Mouse (Mus musculus) limb, embryonic 14.5 days (tissue): ENCODE results near the gene Pdgfra. TPM values are rescaled to one million over a fixed set of nuclear protein-coding genes. Genes with fewer than 3 reads are reported as not detected.

Experiments used
- ATAC-seq: fragments of 200-750 bp; cut with Nextera tagmentation; 2 replicates; pipeline ENCODE4 v1.8.0; 2017; ENCODE audit warnings: low read depth, moderate number of reproducible peaks, moderate TSS enrichment; ENCODE audit not compliant: low FRiP score
- DNase-seq: peaks from one replicate; pipeline ENCODE4 v3.0.0-alpha.2; 2015; ENCODE audit warnings: low spot score
- H3K27ac ChIP-seq: fragments of 300-500 bp; sonication (generic); replicated peaks from 2 replicates; pipeline ENCODE4 v1.5.1; 2014; ENCODE audit warnings: low read depth, mild to moderate bottlenecking, low read length, moderate library complexity, mixed read lengths
- H3K27me3 ChIP-seq: fragments of 300-500 bp; sonication (generic); 2 replicates; pipeline ENCODE4 v1.6.1; 2014; ENCODE audit warnings: low read length, mixed read lengths; ENCODE audit not compliant: control insufficient read depth, insufficient read depth
- H3K36me3 ChIP-seq: fragments of 300-500 bp; sonication (generic); 2 replicates; pipeline ENCODE4 v1.6.1; 2014; ENCODE audit warnings: mild to moderate bottlenecking, low read length, moderate library complexity, mixed read lengths; ENCODE audit not compliant: control insufficient read depth, insufficient read depth
- H3K4me1 ChIP-seq: fragments of 300-500 bp; sonication (generic); 2 replicates; pipeline ENCODE4 v1.6.1; 2014; ENCODE audit warnings: antibody characterized with exemption, low read length, mixed read lengths; ENCODE audit not compliant: control insufficient read depth, insufficient read depth
- H3K4me2 ChIP-seq: fragments of 300-500 bp; sonication (generic); replicated peaks from 2 replicates; pipeline ENCODE4 v1.6.1; 2014; ENCODE audit warnings: low read depth, mild to moderate bottlenecking, low read length, moderate library complexity; ENCODE audit not compliant: severe bottlenecking
- H3K4me3 ChIP-seq: fragments of 300-500 bp; sonication (generic); replicated peaks from 2 replicates; pipeline ENCODE4 v1.5.1; 2014; ENCODE audit warnings: low read length
- H3K9ac ChIP-seq: fragments of 300-500 bp; sonication (generic); 2 replicates; pipeline ENCODE4 v1.6.1; 2014; ENCODE audit warnings: mild to moderate bottlenecking, low read depth, low read length, moderate library complexity; ENCODE audit not compliant: severe bottlenecking
- H3K9me3 ChIP-seq: fragments of 300-500 bp; sonication (generic); 2 replicates; pipeline ENCODE4 v1.6.1; 2016; ENCODE audit warnings: low read length; ENCODE audit not compliant: control insufficient read depth
- POLR2A ChIP-seq: fragments of 200-500 bp; IDR thresholded peaks from 2 replicates; pipeline ENCODE4 v1.8.0; 2012; ENCODE audit warnings: inconsistent platforms, mild to moderate bottlenecking, moderate library complexity, borderline replicate concordance; ENCODE audit not compliant: insufficient read depth, insufficient read length; ENCODE audit errors: extremely low read depth
- WGBS: fragments of 180-500 bp; shearing (Covaris S2); extraction: QIAGEN DNeasy Blood & Tissue Kit; methylation state at CpG from one replicate; pipeline ENCODE4 v1.1.7; 2014; 5-methylcytosine and 5-hydroxymethylcytosine counted together
- polyA plus RNA-seq, 2 experiments: library from polyadenylated mRNA; depleted of rRNA in 1 of 2; stranded (reverse) in 1 of 2; unstranded in 1 of 2; fragments of >200 nt; fragmentation: Nextera tagmentation in 1 of 2; extraction: Ambion mirVana in 1 of 2; gene quantifications; 2 replicates each; pipeline versions ENCODE4 v1.2.1 to v1.2.3; 2012 to 2014

Gene Pdgfra
- polyA plus RNA-seq, 2 experiments: 115 to 122 TPM

DNA sequence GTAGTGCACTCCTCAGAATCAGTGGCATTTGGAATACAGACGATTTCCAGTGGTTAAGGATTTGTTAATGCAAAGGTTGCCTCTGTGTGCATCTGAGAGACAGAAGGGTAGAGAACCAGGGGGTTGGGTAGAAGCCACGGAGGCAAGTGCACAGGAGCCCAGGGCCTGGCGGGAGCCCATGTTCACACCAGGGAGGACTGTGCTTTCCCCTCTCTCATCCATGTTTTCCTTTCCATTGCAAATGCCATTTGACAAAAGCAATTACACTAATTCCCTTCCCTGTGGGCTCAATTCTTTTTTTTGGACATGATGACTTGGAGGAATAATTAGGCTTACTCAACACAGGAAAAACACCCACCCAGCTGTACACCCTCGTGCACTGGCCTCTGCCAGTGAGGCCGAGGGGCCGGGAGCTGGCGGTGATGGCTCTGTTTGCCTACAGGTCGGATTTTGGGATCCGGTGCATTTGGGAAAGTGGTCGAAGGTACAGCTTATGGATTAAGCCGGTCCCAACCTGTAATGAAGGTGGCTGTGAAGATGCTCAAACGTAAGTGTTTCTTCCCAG, 27.7 kb downstream of the Pdgfra start:
- no peak for ATAC-seq

DNA sequence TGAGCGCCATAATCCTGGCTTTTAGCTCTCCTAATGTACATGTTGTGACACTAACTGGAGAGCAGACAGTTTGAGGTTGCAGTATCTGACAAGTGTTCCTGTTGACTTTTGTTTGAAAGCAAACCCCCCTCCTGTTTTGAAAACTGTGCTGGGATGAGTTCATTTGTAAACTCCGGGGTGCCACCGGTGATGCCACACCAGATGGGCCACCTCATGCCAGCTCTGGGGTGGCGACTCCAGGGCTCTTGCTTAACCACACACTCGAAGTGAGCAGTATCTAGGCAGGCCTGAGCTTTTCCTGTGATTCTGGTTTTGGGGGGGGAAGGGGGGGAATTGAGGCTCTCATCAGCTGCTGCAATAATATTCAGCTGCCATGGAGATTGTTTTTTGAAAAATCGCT, 31.6 kb downstream of the Pdgfra start:
- no peak overlapping the region for H3K27ac ChIP-seq
- no peaks in the 10 kb centered on the region for H3K27me3 ChIP-seq
- ATAC-seq: no peak
- TF ChIP-seq POLR2A: no peak
- H3K9me3 ChIP-seq: no peaks in the 10 kb centered on the region
- WGBS: 88% methylated on average over 6 of the region's 6 CpGs
- DNase-seq: no peak
- no peak overlapping the region for H3K4me2 ChIP-seq
- no peak overlapping the region for H3K9ac ChIP-seq
- H3K4me1 ChIP-seq: no peaks in the 10 kb centered on the region
- H3K36me3 ChIP-seq: peaks cover 99% of the 10 kb centered on the region
- H3K4me3 ChIP-seq: no peak overlapping the region

More for the DNA sequence above, 27.7 kb downstream of the Pdgfra start:
- Histone ChIP-seq H3K9ac (no peak overlapping the region), H3K36me3 (peaks cover 98% of the 10 kb centered on the region), H3K4me2 (no peak overlapping the region), H3K27ac (no peak overlapping the region), H3K4me3 (no peak overlapping the region), H3K27me3 (no peaks in the 10 kb centered on the region), H3K9me3 (no peaks in the 10 kb centered on the region), H3K4me1 (no peaks in the 10 kb centered on the region)
- WGBS: 90% methylated on average over 12 of the region's 12 CpGs
- DNase-seq: no peak
- no peak for TF ChIP-seq POLR2A

DNA sequence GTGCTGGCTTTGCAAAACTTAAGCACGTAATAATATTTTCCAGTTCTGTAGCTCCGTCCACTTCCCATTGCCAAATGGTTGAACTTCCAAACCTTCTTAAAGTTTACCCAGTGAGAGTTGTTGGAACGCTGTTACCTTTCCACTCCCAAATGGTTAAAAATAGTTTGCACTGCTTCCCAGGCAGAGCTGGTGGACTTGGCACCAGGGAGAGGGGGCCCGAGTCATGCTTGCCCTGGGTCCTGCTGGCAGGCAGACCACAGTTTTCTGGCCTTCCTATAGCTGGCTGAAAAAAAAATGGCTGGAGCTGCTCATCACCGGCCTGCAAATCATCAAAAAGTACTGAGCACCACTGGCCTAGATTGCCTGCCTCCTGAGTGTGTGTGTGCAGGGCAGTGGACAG, 32.0 kb downstream of the Pdgfra start:
- TF ChIP-seq POLR2A: no peak

DNA sequence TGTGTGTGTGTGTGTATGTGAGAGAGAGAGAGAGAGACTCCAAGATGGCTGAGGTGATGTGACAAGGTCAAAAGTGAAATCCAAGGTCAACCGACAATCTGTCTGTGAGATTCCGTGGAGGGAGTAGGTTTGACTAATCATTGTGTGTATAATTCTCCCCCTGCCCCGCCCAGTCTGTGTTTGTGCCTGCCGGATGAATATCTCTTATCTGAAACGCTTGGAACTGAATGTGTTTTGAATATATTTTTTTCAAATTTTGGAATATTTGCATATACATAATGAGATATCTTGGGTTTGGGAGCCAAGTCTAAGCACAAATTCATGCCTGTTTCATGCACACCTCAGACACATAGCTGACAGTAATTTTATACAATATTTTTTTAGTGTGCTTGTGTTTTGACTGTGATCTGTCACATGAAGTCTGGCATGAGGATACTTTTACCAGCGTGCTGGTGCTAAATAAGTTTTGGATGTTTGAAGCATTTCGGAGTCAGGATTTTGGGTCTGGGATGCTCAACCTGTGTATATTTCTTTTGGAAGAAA, 32.7 kb downstream of the Pdgfra start:
- H3K4me3 ChIP-seq: no peak overlapping the region
- DNase-seq (no peak), ATAC-seq (no peak)
- peaks cover 99% of the 10 kb centered on the region for H3K36me3 ChIP-seq
- H3K4me1 ChIP-seq: no peaks in the 10 kb centered on the region
- no peaks in the 10 kb centered on the region for H3K9me3 ChIP-seq
- TF ChIP-seq POLR2A: no peak
- no peaks in the 10 kb centered on the region for H3K27me3 ChIP-seq
- 88% methylated on average over 7 of the region's 7 CpGs for WGBS
- no peak overlapping the region for H3K4me2 ChIP-seq
- H3K27ac ChIP-seq: no peak overlapping the region
- H3K9ac ChIP-seq: no peak overlapping the region

More for the DNA sequence above, 32.0 kb downstream of the Pdgfra start:
- H3K36me3 ChIP-seq: peaks cover 99% of the 10 kb centered on the region
- DNase-seq (no peak), ATAC-seq (no peak)
- H3K9me3 ChIP-seq: no peaks in the 10 kb centered on the region
- H3K4me3 ChIP-seq: no peak overlapping the region
- H3K4me2 ChIP-seq: no peak overlapping the region
- WGBS: 76% methylated on average over 5 of the region's 5 CpGs
- H3K27me3 ChIP-seq: no peaks in the 10 kb centered on the region
- H3K27ac ChIP-seq: no peak overlapping the region
- H3K9ac ChIP-seq: no peak overlapping the region
- no peaks in the 10 kb centered on the region for H3K4me1 ChIP-seq

DNA sequence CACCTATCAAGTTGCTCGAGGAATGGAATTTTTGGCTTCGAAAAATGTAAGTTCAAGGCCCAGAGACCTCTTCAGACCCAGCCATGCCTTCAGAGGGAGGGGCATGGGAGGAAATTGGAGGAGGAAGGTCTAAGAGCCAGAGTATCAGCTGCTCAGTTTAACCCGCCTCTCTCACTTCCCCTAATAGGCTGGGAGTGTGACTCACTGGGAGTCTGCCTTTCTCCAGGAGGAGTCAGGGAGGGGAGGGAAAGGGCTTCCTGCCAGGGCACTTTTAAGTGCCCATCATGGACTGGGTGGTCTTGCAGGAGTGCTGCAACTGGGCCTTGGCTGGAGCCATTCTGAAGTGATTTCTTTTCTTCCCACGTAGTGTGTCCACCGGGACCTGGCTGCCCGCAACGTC, 33.5 kb downstream of the Pdgfra start:
- H3K4me1 ChIP-seq: no peaks in the 10 kb centered on the region
- H3K4me2 ChIP-seq: no peak overlapping the region
- H3K27ac ChIP-seq: no peak overlapping the region
- H3K27me3 ChIP-seq: no peaks in the 10 kb centered on the region
- H3K9me3 ChIP-seq: no peaks in the 10 kb centered on the region
- no peak overlapping the region for H3K9ac ChIP-seq
- DNase-seq (no peak), ATAC-seq (no peak)
- 81% methylated on average over 7 of the region's 7 CpGs for WGBS
- no peak overlapping the region for H3K4me3 ChIP-seq
- no peak for TF ChIP-seq POLR2A
- peaks cover 99% of the 10 kb centered on the region for H3K36me3 ChIP-seq

DNA sequence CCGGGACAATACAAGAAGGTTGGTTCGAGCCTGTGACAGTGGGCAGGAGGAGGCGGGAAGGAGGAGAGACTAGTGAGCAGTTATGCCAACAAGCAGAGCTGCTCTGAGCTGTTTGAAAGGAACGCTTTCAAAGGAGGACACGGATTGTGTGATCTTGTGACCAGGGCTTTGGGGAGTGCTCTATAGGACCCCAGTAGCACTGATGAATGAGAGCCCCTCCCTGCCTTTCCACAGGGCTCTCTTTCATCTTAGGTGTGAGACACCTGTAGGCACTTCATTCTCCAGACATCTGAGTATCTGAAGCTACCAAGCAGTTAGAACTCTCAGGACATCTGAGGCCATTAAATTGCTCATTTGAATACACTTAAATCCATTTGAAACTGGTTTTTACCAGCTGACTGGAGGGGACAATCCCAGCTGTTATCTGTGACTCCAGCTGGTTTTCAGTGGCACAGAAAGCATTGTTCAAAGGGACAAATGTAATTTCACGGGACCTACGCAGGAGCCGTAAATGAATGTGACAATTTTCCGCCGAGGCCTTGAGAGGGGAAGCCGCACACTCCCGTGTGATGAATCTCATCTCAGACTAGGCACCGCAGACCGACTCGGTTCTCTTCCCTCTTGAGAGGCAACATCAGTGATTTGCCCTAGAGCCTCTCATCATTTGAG, 37.4 kb downstream of the Pdgfra start:
- no peak for TF ChIP-seq POLR2A
- peaks cover 95% of the 10 kb centered on the region for H3K36me3 ChIP-seq
- no peak for DNase-seq
- no peak overlapping the region for H3K4me3 ChIP-seq
- no peaks in the 10 kb centered on the region for H3K4me1 ChIP-seq
- H3K27ac ChIP-seq: no peak overlapping the region
- H3K9ac ChIP-seq: no peak overlapping the region
- no peak for ATAC-seq
- H3K27me3 ChIP-seq: no peaks in the 10 kb centered on the region
- 88% methylated on average over 15 of the region's 15 CpGs for WGBS
- H3K9me3 ChIP-seq: no peaks in the 10 kb centered on the region
- H3K4me2 ChIP-seq: no peak overlapping the region
